Mouse (Mus musculus): Measurements from ENCODE around the gene Sae1. TPM values are rescaled to one million over a fixed set of nuclear protein-coding genes. Genes with fewer than 3 reads are reported as not detected.
"Not testable (repeated sequence)": the region's sequence is repeated elsewhere in the genome, so short reads cannot be mapped to it uniquely, and the experiment has no call there.

Gene Sae1
- polyA plus RNA-seq, 1 experiment from 2014 or later = 144 TPM

GRCm38 (mm10) chr7:16401991-16402431, 14.4 kb upstream of the Sae1 start:
- peak overlapping the region; percentile 100 for H3K9ac ChIP-seq
- H3K4me3 ChIP-seq (replicated peaks) = peak overlapping the region; percentile 92
- WGBS (ENCODE audit: insufficient replicate concordance) = 0% methylated on average over 17 of the region's 17 CpGs
- DNase-seq (peak; percentile 84), ATAC-seq (ENCODE audit: low read depth) (peak; percentile 27)
- peak overlapping the region; percentile 88 for H3K4me2 ChIP-seq
- 0 out of 2 replicates have a peak, but pooled peaks cover 7% of the 10 kb centered on the region for H3K36me3 ChIP-seq
- H3K4me1 ChIP-seq (replicated peaks) = peaks cover 56% of the 10 kb centered on the region
- no peaks in the 10 kb centered on the region for H3K9me3 ChIP-seq (replicated peaks)
- H3K27me3 ChIP-seq = no peaks in the 10 kb centered on the region
- H3K27ac ChIP-seq = peak overlapping the region; percentile 100

- H3K36me3 ChIP-seq = 0 out of 2 replicates have a peak, but pooled peaks cover 7% of the 10 kb centered on the region
- peak within 1 kb of the TSS; percentile 100 for H3K9ac ChIP-seq
- H3K4me2 ChIP-seq = peak within 1 kb of the TSS; percentile 88
- peak within 1 kb of the TSS; percentile 92 for H3K4me3 ChIP-seq (replicated peaks)
- no peaks in the 10 kb centered on the region for H3K27me3 ChIP-seq
- H3K9me3 ChIP-seq (replicated peaks) = no peaks in the 10 kb centered on the region
- H3K4me1 ChIP-seq (replicated peaks) = peaks cover 51% of the 10 kb centered on the region
- ATAC-seq (ENCODE audit: low read depth) (peak; percentile 55), DNase-seq (peak; percentile 85)
- WGBS (ENCODE audit: insufficient replicate concordance) = under 1% methylated on average over 70 of the region's 85 CpGs
- H3K27ac ChIP-seq = peak within 1 kb of the TSS; percentile 100
These were observed 13.3 kb upstream of the Sae1 start, which contains the start of gene Zc3h4 for GRCm38 (mm10) chr7:16400689-16401611. Gene Zc3h4, plus strand, starts transcription at chr7:16400910.

GRCm38 (mm10) chr7:16399820-16400688, 12.4 kb upstream of the Sae1 start:
- H3K4me2 ChIP-seq = peak overlapping the region; percentile 88

GRCm38 (mm10) chr7:16399098-16399819, 11.7 kb upstream of the Sae1 start:
- under 1% methylated on average over 31 of the region's 31 CpGs for WGBS (ENCODE audit: insufficient replicate concordance)
- Histone ChIP-seq H3K4me1 (replicated peaks) (peaks cover 34% of the 10 kb centered on the region), H3K36me3 (0 out of 2 replicates have a peak, but pooled peaks cover 7% of the 10 kb centered on the region), H3K9ac (peak overlapping the region; percentile 100), H3K4me2 (peak overlapping the region; percentile 88), H3K9me3 (replicated peaks) (no peaks in the 10 kb centered on the region), H3K4me3 (replicated peaks) (peak overlapping the region; percentile 92), H3K27ac (peak overlapping the region; percentile 100), H3K27me3 (no peaks in the 10 kb centered on the region)
- ATAC-seq (ENCODE audit: low read depth) = peak; percentile 71
- DNase-seq = peak; percentile 88

More at GRCm38 (mm10) chr7:16399820-16400688, 12.4 kb upstream of the Sae1 start:
- Histone ChIP-seq H3K4me3 (replicated peaks) (peak overlapping the region; percentile 92), H3K9me3 (replicated peaks) (no peaks in the 10 kb centered on the region), H3K27ac (peak overlapping the region; percentile 100), H3K9ac (peak overlapping the region; percentile 100), H3K36me3 (0 out of 2 replicates have a peak, but pooled peaks cover 7% of the 10 kb centered on the region), H3K27me3 (no peaks in the 10 kb centered on the region), H3K4me1 (replicated peaks) (peaks cover 42% of the 10 kb centered on the region)
- under 1% methylated on average over 77 of the region's 77 CpGs for WGBS (ENCODE audit: insufficient replicate concordance)
- ATAC-seq (ENCODE audit: low read depth) (peak; percentile 74), DNase-seq (peak; percentile 96)

- DNase-seq (no peak), ATAC-seq (ENCODE audit: low read depth) (no peak)
- peaks cover 29% of the 10 kb centered on the region for H3K4me1 ChIP-seq (replicated peaks)
- H3K9me3 ChIP-seq (replicated peaks) = no peaks in the 10 kb centered on the region
- peak overlapping the region; percentile 88 for H3K4me2 ChIP-seq
- 53% methylated on average over 3 of the region's 3 CpGs for WGBS (ENCODE audit: insufficient replicate concordance)
- H3K36me3 ChIP-seq = 0 out of 2 replicates have a peak, but pooled peaks cover 5% of the 10 kb centered on the region
- peak overlapping the region; percentile 100 for H3K9ac ChIP-seq
- H3K27me3 ChIP-seq = no peaks in the 10 kb centered on the region
- peak overlapping the region; percentile 100 for H3K27ac ChIP-seq
- H3K4me3 ChIP-seq (replicated peaks) = peak overlapping the region; percentile 92
These were observed 10.9 kb upstream of the Sae1 start for GRCm38 (mm10) chr7:16398387-16399050.

- Histone ChIP-seq H3K27ac (no peak overlapping the region), H3K4me1 (replicated peaks) (peaks cover 22% of the 10 kb centered on the region)
- DNase-seq = no peak
These were observed 9.9 kb upstream of the Sae1 start for GRCm38 (mm10) chr7:16397465-16397864.

GRCm38 (mm10) chr7:16395944-16396343, 8.3 kb upstream of the Sae1 start:
- Histone ChIP-seq H3K4me3 (replicated peaks) (no peak overlapping the region), H3K4me2 (no peak overlapping the region), H3K36me3 (no peaks in the 10 kb centered on the region), H3K4me1 (replicated peaks) (peaks cover 22% of the 10 kb centered on the region), H3K27ac (peak overlapping the region; percentile 19; the same call in 1 of the 2 replicates), H3K27me3 (0 out of 2 replicates have a peak, but pooled peaks cover 2% of the 10 kb centered on the region), H3K9me3 (replicated peaks) (no peaks in the 10 kb centered on the region), H3K9ac (no peak overlapping the region)
- ATAC-seq (ENCODE audit: low read depth) = no peak
- 3% methylated on average over 2 of the region's 2 CpGs for WGBS (ENCODE audit: insufficient replicate concordance)
- DNase-seq = no peak

More at GRCm38 (mm10) chr7:16397465-16397864, 9.9 kb upstream of the Sae1 start:
- no peak for ATAC-seq (ENCODE audit: low read depth)
- no peaks in the 10 kb centered on the region for H3K9me3 ChIP-seq (replicated peaks)
- no peaks in the 10 kb centered on the region for H3K27me3 ChIP-seq
- H3K4me3 ChIP-seq (replicated peaks) = no peak overlapping the region
- H3K9ac ChIP-seq = no peak overlapping the region
- H3K36me3 ChIP-seq = no peaks in the 10 kb centered on the region
- no peak overlapping the region for H3K4me2 ChIP-seq
- WGBS (ENCODE audit: insufficient replicate concordance) = 46% methylated on average over 4 of the region's 4 CpGs

GRCm38 (mm10) chr7:16392923-16393322, 5.3 kb upstream of the Sae1 start:
- H3K36me3 ChIP-seq = no peaks in the 10 kb centered on the region
- no peaks in the 10 kb centered on the region for H3K9me3 ChIP-seq (replicated peaks)
- ATAC-seq (ENCODE audit: low read depth) (peak; percentile 27; the same call in 1 of the 2 replicates), DNase-seq (no peak)
- no peak overlapping the region for H3K4me2 ChIP-seq
- 0 out of 2 replicates have a peak, but pooled peaks cover 2% of the 10 kb centered on the region for H3K27me3 ChIP-seq
- peaks cover 15% of the 10 kb centered on the region for H3K4me1 ChIP-seq (replicated peaks)
- H3K4me3 ChIP-seq (replicated peaks) = no peak overlapping the region
- WGBS (ENCODE audit: insufficient replicate concordance) = 38% methylated on average over 4 of the region's 4 CpGs
- H3K9ac ChIP-seq = no peak overlapping the region
- no peak overlapping the region for H3K27ac ChIP-seq

GRCm38 (mm10) chr7:16389942-16390341, 2.3 kb upstream of the Sae1 start:
- not testable (repeated sequence) for H3K27me3 ChIP-seq; H3K4me2 ChIP-seq; H3K4me3 ChIP-seq (replicated peaks); H3K9me3 ChIP-seq (replicated peaks); H3K27ac ChIP-seq; H3K9ac ChIP-seq; H3K36me3 ChIP-seq; DNase-seq; ATAC-seq (ENCODE audit: low read depth)
- H3K4me1 ChIP-seq (replicated peaks) = peaks cover 31% of the 10 kb centered on the region
- 56% methylated on average over 2 of the region's 2 CpGs for WGBS (ENCODE audit: insufficient replicate concordance)

GRCm38 (mm10) chr7:16376505-16376904, 11.1 kb downstream of the Sae1 start:
- Histone ChIP-seq H3K27ac (no peak overlapping the region), H3K9ac (no peak overlapping the region), H3K4me1 (replicated peaks) (peaks cover 15% of the 10 kb centered on the region), H3K27me3 (no peaks in the 10 kb centered on the region), H3K36me3 (peaks cover 82% of the 10 kb centered on the region), H3K9me3 (replicated peaks) (no peaks in the 10 kb centered on the region), H3K4me3 (replicated peaks) (no peak overlapping the region), H3K4me2 (no peak overlapping the region)
- DNase-seq (peak; percentile 33), ATAC-seq (ENCODE audit: low read depth) (peak; percentile 51; the same call in 1 of the 2 replicates)
- WGBS (ENCODE audit: insufficient replicate concordance) = 85% methylated on average over 1 of the region's 1 CpGs

Data from liver, embryonic 13.5 days (tissue).